Mouse (Mus musculus): ENCODE results near the gene Dalrd3.
A peak's percentile ranks its signal among the peaks of the same experiment; 100 is the strongest.

The Dalrd3 gene

DNA sequence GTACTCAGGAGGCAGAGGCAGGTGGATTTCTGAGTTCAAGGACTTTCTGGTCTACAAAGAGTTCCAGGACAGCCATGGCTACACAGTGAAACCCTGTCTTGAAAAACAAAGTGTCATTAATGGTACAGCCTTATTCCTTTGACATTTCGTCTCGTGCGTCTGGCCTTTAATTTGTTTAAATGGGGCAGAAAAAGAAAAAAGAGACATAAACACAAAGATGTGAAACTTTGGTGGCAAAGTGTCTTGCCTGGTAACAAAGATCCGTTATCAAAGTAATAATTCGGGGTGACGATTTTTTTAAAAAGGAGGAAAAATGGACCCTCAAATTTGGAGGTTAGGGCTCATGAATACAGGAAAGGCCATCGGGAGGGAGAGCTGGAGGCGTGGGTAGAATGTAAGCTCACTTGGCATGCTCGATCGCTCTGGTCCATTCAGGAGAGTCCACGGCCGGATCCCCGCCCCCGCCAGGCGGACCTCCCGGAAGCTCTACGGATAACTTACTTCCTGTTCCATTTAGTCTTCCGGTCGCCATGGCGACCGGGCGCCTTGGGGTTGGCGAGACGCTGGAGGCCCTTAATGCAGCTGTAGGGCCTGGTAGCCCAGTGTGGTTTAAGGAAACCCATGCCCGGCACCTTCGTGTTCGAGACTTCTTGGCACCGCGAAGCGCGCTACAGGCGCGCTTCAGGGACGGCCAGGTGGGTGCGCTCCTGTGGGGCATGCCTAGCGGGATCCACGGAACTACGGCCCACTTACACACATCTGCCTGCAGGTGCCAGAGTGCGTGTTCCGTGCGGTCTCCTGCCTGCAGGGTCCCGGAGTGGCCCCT, at the start of gene Dalrd3:
Gene Dalrd3 (plus strand): TSS at position 506 of the 826 bp plus-strand sequence.
- peak; percentile 95 for DNase-seq (ENCODE audit: low read depth, low spot score)

DNA sequence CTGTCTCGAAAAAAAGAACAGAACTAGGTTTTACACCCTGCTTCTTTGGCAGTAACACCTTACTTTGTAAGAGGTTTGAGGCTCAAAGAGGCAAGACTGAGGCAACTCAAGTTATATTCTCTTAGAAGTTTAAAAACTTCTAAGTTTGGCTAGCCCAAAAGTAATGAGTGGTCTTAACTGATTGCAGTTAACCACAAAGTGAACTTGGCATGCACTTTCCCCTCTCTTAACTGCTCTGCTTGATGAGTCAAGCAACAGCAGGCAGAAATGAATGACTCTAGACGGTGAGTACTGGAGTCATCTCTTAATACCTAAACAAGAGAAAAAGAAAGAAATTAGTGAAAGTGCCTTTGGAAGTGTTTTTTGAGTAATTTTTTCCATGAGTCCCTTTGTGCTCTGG, 48.1 kb upstream of the Dalrd3 start:
- DNase-seq (ENCODE audit: low read depth, low spot score): no peak

DNA sequence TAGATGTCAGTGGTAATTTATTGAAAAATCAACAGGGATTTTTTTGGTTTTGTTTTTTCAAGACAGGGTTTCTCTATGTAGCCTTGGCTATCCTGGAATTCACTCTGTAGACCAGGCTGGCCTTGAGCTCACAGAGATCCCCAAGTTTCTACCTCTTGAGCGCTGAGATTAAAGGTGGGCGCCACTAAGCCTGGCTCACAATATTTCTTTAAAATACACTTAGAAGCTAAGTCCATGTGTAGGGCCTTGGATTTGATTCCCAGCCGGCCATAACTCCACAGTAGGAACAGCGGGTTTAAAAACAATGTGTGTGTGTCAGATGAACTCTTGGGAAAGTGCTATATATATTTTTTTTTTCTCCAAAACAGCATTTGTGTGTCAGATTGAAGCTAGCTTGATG, 46.3 kb upstream of the Dalrd3 start:
- no peak for DNase-seq (ENCODE audit: low read depth, low spot score)

DNA sequence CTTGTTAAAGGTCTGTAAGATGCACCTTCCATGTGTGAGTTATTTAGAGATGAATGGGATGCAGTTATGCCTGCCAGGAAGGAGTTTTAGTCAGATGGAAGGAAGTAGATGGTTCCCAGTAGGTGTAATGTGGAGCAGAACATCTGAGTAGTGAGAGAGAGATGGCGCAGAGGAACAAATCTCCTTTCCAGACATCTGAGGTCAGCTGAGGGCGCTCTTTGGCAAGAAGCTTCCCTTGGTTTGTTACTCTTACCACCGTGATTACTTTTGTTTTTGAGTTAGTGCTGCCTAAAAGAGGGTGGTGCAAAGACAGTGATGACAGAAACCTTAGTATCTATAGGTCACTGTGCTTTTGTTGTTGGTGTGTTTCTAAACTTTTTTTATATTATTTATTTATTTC, 44.3 kb upstream of the Dalrd3 start:
- DNase-seq (ENCODE audit: low read depth, low spot score): no peak

DNA sequence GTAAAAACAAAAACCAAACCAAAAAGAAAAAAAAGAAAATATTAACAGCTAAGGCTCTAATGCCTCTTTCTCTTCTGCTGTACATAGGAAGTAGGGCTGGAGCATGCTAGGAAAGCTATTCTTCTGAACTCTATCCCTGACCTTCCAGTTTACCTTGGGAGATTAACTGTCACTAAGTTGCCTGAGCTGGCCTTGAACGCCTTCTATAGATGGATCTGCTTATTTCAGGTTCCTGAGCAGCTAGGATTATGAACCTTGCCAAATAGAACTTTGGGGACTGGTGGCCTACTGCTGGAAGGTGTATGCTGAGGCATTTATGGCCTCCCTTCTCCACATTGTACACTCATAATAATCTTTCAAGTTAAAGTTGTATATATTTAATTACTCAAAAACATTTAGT, 38.7 kb upstream of the Dalrd3 start:
- no peak for DNase-seq (ENCODE audit: low read depth, low spot score)

DNA sequence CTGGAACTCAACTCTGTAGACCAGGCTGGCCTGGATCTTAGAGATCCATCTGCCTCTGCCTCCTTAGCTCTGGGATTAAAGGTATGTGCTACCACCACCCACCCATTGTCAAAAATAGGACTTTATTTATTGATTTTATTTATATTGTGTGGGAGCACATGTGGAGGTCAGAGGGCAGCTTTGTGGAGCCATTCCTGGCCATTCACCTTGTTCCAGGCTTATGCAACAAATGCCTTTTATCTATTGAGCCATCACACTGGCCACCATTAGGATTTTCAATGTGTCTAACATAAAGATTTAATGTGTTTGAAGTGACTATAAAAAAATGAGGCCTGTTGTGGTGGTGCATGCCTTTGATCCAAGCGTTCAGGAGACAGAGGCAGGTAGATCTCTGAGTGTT, 38.2 kb upstream of the Dalrd3 start:
- DNase-seq (ENCODE audit: low read depth, low spot score): no peak

DNA sequence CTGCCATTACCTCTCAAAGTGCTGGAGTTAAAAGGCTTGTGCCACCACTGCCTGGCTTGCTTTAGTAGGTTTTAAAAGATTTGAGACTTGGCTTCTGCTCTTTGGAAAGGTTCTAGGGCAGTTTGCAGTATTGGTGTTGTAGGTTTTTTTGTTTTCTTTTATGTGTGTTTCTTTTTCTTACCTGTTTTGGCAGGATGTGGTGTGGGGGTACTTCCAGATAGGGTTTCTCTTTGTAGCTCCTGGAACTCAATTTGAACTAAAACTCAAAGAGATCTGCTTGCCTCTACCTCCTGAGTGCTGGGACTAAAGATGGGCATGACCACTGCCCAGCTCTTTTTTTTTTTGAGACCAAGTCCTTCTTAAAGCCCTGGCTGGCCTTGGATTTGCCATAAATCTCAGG, 28.8 kb upstream of the Dalrd3 start:
- no peak for DNase-seq (ENCODE audit: low read depth, low spot score)

DNA sequence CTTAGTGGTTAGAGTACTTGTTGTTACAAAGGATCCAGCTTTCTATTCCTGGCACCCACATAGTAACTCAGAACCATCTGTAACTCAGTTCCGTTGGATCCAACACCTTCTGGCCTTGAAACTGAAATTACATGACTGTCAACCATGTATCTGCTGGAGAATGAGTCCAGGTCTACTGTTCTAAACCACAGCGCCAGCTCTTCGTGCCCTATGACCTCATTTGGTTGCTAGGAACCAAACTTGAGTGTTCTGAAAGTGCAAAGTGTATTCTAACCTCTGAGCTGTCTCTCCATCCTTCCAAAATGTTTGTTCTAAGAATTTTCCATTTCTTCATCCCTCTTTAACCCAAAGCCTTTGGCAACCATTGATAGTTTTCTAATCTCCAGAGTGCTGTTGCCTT, 23.7 kb upstream of the Dalrd3 start:
- no peak for DNase-seq (ENCODE audit: low read depth, low spot score)

DNA sequence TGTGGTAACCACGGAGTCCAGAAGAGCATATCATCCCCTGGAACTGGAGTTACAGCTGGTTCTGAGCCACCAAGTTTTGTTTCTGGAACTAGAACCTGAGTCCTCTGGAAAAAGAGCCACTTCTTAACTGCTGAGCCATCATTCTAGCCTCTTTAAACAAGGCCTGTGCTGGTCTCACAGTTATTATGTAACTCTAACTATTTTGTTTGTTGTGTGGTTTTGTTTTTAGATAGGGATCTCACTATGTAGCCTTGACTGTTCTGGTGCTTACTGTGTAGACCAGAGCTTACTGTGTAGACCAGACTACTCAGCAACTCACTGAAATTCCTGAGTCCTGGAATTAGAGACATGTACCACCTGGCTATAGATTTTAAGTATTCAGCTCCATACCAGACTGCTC, 22.8 kb upstream of the Dalrd3 start:
- no peak for DNase-seq (ENCODE audit: low read depth, low spot score)

DNA sequence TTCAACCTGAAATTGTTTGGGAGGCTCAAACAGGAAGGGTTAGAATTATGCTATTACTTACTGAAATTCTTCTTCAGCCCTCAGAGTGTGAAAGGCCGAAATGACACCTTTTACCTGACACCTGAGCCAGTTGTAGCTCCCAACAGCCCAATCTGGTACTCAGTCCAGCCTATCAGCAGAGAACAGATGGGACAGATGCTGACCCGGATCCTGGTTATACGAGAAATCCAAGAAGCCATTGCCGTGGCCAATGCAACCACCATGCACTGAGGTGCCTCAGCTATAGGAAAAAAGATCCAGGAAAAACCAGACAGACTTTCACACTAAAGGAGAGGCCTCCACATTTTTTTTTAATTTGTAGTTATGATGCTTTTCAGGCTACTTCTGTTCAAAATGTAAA, 10.5 kb upstream of the Dalrd3 start:
- no peak for DNase-seq (ENCODE audit: low read depth, low spot score)

DNA sequence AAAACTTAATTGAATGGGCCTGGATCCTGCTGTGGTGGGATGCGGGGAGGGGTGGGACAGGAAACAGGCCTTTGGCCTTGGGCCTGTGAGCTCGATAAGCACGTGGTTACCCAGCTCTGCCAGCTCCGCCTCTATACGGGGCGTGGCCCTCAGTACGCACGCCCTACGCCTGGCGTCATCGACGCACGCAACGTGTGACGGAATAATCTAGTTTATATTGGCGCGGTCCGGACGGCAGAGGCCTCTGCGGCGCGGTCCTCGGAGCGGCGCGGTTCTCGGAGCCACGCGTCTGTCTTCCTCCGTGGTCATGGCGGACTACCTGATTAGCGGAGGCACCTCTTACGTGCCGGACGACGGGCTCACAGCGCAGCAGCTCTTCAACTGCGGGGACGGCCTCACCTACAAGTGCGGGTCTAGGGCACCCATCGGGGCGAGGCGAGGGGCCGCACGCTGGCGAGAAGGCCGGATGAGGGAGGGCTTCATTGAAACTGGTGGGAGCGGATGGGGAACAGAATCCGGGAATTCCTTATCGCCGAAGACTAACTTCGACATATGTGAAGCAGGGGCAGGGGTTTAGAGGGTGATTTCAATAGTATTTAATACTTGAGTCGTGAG, 9.4 kb upstream of the Dalrd3 start, which contains the start of gene Impdh2:
Gene Impdh2 (plus strand): TSS at position 60 of the 615 bp plus-strand sequence.
- DNase-seq (ENCODE audit: low read depth, low spot score): peak; percentile 99

DNA sequence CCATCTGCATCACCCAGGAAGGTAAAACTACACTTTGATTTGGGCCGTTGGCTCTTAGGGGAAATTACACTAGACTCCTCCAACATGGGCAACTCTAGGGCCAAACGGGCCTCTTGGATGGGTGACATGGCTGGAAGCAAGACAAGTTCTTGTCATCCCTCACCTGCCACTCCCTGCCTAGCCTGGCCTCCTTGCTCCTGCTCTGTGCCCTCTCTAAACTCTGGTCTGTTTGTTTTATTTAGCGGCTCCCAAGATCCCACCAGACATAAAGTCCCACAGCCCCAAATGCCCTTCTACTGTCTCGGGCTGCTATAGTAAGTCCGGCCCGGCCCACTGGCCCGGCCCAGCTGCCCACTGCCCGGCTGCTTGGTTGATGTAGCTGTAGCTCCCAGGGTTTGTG, 6.0 kb upstream of the Dalrd3 start:
- no peak for DNase-seq (ENCODE audit: low read depth, low spot score)

DNA sequence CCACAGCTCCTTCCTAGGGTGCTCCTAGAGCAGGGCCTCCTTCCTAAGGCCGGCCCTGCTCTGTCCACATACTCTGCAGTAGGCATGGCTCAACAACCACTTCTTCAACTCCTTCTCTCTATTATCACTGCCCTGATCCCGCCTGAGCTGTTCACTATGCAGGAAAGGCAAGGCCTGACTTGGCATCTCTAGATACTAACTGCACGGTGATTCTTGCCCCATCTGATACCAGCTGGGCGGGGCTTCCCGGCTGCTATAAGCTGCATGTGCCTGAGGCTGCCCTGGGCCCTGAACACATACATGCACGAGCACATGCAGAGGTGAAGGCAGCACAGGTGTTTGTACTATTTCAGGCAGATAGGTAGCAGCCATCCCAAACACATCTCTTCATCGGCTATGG, 5.6 kb upstream of the Dalrd3 start:
- DNase-seq (ENCODE audit: low read depth, low spot score): no peak

DNA sequence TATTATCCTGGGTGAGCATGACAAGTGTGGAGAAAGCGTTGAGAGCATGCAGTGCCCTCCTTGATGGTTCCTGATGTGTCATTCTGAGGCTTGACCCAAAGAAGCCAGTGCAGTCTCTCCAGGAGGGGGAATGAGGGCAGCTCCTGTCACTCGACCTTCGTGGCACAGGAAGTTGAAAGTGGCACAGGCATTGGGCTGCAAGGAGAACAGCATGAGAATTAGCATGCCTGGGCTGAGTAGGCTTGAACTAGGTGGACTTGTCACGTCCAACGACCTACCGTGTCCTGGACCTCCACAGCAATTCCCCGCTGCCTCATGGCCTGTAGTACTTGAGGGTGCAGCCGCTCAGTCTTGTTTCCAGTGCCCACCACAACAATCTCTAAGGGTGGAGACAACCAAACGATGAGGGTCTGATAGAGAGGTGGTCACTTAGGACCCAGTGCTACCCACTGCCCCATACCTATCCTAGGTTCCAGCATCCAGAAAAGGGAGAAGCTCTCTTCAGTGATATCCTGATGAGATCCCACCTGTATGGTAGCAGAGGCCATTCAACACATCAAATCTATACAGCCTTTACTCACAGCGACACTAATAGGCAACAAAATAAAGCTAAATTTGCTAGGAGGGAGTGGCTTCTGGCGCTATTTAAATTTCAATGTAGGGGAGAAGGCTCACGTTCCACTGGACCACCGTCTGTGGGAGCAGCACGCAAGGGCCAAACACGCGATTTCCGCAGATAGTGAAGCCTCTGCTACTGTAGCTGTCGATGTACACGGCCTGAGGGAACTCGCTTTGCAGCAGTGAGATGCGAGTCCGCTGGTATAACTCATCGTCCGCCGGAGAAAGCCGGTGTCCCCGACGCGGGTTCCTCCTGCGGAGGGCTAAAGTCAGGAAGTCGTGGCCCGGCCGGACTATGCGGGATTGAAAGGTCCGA, 3.5 kb upstream of the Dalrd3 start:
- no peak for DNase-seq (ENCODE audit: low read depth, low spot score)

DNA sequence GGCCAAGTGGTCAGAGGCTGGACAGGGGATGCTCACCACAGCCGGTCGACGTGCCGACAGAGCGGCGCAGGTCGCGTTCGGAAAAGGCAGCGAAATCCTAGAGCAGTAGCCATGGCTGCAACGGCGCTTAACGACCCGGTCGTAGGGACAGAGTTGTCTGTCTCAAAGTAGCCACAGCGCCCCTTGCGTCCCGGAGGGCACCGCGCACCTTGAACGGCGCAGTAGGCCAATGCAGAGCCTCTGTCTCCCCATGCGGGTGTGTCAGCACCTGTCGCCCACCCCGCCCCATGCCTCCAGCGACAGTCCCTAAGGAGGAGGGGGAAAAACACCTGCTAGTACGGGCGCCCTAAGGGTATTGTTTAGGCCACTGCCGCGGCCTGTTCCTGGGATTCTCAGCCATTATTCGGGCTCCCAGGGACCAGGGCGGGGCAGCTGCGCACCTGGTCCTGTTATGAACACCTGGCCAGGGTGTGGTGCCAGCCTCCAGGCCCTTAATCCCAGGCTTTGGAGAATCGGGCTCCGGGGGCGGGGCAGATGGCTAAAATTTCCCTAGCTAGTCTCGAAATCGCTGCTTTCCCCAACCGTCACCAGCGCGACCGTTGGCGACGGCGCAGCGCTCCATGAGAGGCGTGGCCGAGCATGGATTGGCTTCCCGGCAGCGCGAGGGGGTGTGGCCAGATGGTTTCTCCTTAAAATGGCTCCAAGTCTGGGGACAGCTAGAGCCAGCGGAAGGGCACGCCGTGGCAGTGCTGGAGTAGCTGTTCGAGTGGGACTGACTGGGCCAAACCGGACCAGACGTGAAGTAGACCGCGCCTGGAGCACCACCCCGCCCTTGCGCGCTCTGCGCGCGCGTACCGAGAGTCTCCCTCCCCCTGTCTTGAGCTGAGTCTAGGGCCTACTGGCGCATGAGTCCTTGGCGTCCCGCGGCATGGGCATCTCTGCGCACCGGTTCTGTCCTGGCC, 2.6 kb upstream of the Dalrd3 start, which contains the start of gene Ndufaf3:
Gene Ndufaf3 (minus strand): TSS at position 620 of the 962 bp plus-strand sequence.
- peak; percentile 94 for DNase-seq (ENCODE audit: low read depth, low spot score)

DNA sequence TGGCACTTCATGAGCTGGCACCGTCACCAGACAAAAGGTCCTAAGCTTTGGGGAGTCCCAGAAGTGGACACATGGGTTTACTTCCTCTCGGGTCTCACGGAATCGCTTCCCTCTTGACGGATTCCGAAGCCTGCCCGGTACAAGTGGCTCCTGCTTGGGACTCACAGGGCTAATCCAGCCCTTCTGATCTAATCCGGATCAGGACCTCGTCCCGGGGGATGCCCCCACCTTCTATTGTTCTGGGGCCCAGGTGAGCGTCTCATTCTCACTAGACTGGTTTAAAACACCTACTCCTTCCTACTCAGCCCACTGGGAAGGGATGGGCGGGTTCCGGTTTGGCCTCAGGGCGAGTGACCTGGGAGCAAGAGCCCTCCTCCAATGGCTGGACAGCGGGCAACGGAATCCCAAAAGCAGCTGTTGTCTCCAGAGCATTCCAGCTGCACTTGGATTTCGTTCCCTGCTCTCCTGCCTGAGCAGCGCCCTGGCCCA, 1.7 kb upstream of the Dalrd3 start:
- DNase-seq (ENCODE audit: low read depth, low spot score): no peak

DNA sequence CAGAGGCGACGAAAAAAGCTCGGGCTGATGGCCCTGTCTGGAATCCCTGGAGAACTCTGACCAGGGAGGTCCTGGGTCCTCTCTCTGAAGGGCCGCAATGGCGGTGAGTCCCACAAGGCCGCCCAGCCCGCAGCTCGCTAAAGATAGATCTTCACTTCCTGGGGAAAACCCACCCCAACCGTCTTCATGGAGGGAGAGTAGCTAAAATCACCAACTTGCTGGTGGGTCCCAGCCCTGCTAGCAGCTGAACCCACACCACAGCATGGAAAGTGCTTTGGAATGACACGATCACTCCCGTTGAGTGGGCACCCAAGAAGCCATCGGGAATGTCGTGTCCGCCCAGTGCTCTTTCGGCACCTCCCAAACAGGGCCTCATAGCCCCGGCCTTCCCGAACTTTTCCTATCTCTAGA, 1.2 kb upstream of the Dalrd3 start:
- DNase-seq (ENCODE audit: low read depth, low spot score): no peak

DNA sequence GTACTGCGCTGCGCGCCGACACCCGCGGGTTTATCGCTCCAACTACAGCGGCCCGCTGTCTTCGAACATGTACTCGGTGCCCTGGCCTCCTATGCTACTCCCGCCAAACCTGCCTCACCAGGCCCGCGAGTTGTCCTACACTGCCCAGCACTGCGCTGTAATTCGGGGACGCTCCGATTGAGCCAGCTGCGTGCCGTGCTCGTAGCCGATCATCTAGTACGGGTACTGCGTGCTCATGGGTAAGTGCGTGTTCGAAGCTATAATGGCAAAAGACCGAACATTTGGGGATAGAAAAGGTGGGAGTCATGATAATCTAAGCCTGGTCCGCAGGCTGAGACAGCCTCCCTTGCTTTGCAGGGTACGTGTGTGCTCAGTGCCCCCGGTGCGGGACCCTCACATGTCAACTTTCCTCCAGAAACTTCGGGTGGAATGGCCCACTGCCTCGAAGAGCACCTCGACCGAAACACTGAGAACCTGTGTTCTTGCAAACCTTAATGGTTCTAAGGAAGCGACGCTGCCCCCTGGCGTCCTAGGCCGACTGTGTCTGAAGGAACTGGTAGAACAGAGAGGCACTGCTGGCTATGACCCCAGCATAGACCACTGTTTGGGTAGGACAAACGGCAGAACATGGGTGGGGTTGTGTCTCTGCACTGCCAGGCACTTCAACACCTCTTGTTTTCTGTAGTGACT, 666 bp downstream of the Dalrd3 start:
- DNase-seq (ENCODE audit: low read depth, low spot score): peak; percentile 81

DNA sequence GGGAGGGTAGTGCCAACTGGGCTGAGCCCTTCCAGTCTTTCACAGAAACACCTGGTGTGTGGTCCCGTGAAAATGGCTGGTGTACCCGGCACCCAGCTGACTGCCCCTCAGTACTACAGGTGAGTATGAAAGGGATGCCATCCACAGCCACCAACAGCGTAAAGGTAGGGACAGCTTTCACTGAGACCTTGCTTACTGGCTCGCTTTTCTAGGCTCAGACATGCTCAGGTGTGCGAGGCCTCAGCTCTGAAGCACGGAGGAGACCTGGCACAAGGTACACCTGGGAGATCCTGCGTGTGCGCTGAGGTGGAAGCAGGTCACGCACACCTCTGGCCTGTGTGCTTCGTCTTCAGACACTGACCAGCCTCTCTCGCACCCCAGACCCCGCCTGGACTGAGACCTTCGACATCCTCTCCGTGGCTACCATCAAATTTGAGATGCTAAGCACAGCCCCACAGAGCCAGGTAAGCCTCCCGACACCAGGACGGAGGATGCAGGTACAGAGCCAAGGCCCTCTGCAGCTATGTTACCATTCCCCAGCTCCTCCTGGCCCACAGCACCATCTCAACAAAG, 1.8 kb downstream of the Dalrd3 start:
- DNase-seq (ENCODE audit: low read depth, low spot score): no peak

DNA sequence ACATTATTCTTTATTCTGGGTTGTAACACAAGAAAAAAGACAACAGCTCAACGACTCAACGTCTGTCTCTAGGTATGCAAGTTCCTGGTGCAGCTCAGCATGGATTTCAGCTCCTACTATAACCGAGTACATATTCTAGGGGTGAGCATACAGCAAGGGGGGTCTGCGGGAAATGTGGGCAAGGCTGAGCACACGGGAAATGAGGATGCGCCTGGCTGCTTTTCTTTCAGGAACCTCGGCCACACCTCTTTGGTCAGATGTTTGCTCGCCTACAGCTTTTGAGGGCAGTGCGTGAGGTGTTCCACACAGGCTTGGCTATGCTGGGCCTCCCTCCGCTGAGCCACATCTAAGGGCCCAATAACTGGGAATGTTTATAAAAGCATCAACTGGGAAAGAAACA, 2.6 kb downstream of the Dalrd3 start:
- DNase-seq (ENCODE audit: low read depth, low spot score): no peak

Measured in mesoderm, embryonic 11.5 days (tissue).